Mouse (Mus musculus) heart, adult 18-20 months (tissue): ENCODE results near the gene Dhps. TPM values are rescaled to one million over a fixed set of nuclear protein-coding genes. Genes with fewer than 3 reads are reported as not detected.
"Not testable (repeated sequence)": the region's sequence is repeated elsewhere in the genome, so short reads cannot be mapped to it uniquely, and the experiment has no call there.

ENCODE experiments used
- DNase-seq, 2 experiments: peaks; one replicate each; pipeline ENCODE4 v3.0.0; 2021 to 2022; ENCODE audit warnings: mixed read lengths in 1 of 2
- total RNA-seq, 2 experiments: library from RNA; stranded (reverse); gene quantifications; 2 replicates each; pipeline ENCODE4 v1.2.3; 2021

Gene Dhps
- total RNA-seq, 2 experiments from 2014 or later, result 36.5 to 36.6 TPM

DNA sequence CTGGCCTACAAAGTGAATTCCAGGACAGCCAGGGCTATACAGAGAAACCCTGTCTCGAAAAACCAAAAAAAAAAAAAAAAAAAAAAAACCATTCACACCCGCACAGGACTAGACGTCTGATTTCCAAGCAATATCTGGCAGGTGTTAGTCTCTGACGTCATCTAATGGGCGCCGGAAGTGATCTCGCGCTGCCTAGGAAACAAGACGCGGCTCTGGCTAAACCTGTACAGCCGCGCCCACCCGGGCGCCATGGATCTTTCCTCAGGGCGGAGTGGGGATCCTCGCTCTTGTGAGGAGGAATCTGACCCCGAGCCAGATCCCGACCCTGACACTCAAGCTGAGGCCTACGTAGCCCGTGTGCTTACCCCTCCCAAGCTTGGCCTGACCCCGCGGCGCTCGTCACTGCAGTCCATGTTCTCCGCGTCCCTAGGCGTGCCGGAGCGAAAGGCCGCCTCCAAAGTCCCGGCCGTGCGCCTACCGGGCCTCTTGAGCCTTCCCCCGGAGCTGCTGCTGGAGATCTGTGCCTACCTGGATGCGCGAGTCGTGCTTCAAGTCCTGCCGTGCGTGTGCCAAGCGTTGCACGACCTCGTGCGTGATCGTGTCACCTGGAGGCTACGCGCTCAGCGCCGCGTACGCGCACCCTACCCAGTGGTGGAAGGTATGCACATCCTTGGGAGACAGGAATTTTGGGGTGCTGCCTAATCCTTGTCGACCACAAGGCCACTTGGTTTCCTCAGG lies 11.5 kb upstream of the Dhps start, which contains the start of gene Fbxw9:
TSS of gene Fbxw9 (plus strand) at position 177 of the 738 bp plus-strand sequence.
- peak; percentile 91 to 95 for DNase-seq

DNA sequence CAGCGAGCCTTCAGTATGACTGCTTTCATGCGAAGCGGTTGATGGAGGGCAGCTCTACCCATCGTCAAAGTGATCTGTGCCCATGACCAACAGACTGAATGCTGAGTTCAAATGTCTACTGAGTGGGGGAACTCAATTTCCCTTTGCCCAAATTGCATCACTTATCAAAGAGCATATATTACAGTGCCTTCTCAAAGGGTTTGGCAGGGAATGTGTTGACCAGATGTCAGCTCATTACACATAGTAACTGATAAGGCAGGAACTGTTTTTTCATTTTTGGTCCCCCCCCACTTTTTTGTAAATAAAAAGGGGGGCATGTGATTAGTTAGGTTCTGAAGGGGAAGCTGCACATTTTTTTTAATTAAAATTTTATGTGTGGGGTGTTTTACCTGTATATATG lies 9.0 kb upstream of the Dhps start:
- no peak for DNase-seq

- DNase-seq, result no peak
Observed at GRCm38 (mm10) chr8:85065213-85065612, 6.3 kb upstream of the Dhps start.

- DNase-seq, result no peak
Observed at GRCm38 (mm10) chr8:85067155-85067554, 4.4 kb upstream of the Dhps start.

- DNase-seq, result no peak
Observed at GRCm38 (mm10) chr8:85067982-85068381, 3.6 kb upstream of the Dhps start, which contains the start of gene Gm5741. Gm5741 (minus strand) TSS chr8:85067982.

GRCm38 (mm10) chr8:85071041-85071440 lies 516 bp upstream of the Dhps start:
- DNase-seq, result no peak

DNA sequence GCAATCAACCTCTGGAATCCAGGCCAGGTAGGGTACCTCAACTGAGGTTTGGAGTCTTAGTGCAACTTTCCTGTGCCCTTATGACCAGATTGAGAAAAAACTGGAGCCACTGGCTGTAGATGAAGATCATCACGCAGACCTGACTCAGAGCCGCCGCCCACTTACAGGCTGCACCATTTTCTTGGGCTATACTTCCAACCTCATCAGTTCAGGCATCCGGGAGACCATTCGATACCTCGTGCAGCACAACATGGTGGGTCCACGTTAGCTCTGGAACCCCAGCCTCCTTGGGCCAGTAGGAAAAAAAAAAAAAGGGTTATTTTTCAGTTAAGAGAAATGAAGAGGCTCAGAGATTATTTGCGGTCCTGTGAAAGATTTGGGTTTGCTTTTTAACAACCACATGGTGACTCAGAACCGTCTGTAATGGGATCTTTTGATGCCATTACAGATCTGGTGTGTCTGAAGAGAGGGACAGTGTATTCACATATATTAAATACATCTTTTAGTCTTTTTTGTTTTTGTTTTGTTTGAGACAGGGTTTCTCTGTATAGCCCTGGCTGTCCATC lies 890 bp downstream of the Dhps start:
- DNase-seq, result no peak

DNA sequence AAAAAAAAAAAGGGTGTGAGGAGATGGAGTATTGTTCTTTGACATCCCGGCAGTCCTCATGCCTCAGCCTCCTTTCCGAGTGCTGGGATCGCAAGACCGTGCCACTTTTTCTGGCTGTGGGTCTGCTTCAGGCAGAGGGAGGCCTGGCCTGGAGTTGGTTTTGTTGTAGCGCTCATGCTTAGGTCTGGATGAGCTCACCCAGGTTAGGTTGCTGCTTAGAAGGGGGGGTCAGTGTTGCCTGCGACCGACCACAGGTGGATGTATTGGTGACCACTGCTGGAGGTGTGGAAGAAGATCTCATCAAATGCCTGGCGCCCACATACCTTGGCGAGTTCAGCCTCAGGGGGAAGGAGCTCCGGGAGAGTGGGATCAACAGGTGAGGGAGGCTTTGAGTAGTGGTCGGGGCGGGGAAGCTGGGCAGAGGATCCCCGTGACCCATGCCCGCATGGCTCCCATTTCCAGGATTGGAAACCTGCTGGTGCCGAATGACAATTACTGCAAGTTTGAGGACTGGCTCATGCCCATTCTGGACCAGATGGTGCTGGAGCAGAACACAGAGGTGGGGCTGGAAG lies 1.6 kb downstream of the Dhps start:
- no peak for DNase-seq

DNA sequence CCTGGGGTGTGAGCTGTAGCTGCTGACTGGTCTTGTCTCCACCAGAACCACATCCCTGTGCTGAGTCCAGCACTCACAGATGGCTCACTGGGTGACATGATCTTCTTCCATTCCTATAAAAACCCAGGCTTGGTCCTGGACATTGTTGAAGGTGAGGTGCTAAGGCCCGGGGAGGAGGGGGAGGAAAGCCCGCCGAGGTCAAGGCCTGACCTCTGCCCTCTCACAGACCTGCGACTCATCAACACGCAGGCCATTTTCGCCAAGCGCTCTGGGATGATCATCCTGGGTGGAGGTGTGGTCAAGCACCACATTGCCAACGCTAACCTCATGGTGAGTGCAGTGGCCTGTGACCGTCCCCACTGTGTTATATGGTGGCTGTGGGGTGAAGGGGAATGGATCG lies 2.6 kb downstream of the Dhps start:
- DNase-seq, result no peak

DNA sequence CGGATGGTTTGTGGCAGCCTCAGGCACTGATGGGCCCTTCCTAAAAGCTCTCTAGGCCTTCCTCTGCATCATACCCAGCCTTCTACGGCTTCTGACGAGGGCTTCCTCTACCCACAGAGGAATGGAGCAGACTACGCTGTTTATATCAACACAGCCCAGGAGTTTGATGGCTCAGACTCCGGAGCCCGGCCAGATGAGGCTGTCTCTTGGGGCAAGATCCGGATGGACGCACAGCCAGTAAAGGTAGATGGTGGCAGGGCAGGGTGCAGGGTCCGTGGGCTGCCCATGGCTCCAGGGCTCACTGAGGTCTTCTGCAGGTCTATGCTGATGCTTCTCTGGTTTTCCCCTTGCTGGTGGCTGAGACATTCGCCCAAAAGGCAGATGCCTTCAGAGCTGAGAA lies 3.1 kb downstream of the Dhps start:
- no peak for DNase-seq

DNA sequence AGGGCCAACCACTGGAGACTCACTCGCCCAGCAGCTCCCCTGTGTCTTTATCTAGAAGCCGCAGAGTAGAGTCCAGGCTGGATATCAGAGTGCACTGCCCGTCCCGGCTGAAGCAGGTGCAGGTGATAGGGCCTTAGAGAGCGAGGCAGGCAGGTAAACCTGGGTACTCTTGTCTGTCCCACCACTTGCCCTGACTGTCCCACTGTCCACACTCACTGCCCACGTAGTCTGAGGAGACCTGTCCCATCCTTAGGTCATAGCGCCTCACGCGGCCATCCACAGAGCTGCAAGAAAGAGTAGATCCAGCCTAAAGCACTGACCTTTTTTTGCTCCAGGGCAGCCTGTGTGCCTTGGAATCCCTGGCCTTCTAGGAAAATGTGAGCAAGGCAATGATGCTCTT lies 4.4 kb downstream of the Dhps start:
- DNase-seq, result peak; percentile 31 to 63

- peak; percentile 82 to 85 for DNase-seq
Observed at GRCm38 (mm10) chr8:85076993-85077392, 5.4 kb downstream of the Dhps start.

DNA sequence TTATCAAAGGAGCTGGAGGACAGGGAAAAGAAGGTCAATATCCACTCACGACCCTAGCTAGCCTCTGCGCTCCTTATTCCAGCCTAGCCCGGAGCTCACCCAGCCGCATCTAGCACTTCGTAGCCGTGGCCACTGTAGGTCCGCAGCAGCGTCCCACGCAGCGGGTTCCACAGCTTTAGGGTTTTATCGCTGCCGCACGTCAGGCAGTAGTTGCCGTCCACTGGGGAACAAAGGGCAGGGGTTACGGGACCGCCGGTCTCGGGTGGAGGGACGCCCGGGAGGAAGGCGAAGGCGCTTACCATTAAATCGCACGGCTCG lies 8.6 kb downstream of the Dhps start:
- peak in 1 of 2 experiments; percentile 36 for DNase-seq

- peak; percentile 64 to 81 for DNase-seq
Observed at GRCm38 (mm10) chr8:85080532-85081215, 9.1 kb downstream of the Dhps start, which contains the start of gene Wdr83os. Wdr83os (plus strand) TSS chr8:85080740.

GRCm38 (mm10) chr8:85081216-85081555 lies 9.6 kb downstream of the Dhps start, which contains the start of gene Wdr83:
Wdr83 (minus strand) TSS chr8:85081306.
- DNase-seq, result peak in 1 of 2 experiments; percentile 64

DNA sequence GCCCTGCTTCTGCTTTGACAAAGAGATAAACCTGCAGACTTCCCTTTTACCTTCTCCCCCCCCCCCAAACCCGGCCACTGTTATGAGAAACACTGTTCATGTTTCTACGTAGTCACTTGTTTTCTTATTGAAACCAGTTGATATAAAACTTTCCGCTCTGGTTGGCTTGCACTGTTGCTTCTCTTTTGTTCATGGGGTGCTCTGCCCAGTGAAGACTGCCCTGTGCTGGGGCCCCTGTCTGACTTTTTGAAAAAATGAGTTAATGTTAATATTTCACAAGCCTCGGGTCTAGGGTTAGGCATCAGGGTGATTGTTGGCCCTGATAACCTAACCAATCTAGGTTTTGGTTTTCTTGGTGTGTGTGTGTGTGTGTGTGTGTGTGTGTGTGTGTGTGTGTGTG lies 10.6 kb downstream of the Dhps start:
- DNase-seq, result not testable (repeated sequence)

DNA sequence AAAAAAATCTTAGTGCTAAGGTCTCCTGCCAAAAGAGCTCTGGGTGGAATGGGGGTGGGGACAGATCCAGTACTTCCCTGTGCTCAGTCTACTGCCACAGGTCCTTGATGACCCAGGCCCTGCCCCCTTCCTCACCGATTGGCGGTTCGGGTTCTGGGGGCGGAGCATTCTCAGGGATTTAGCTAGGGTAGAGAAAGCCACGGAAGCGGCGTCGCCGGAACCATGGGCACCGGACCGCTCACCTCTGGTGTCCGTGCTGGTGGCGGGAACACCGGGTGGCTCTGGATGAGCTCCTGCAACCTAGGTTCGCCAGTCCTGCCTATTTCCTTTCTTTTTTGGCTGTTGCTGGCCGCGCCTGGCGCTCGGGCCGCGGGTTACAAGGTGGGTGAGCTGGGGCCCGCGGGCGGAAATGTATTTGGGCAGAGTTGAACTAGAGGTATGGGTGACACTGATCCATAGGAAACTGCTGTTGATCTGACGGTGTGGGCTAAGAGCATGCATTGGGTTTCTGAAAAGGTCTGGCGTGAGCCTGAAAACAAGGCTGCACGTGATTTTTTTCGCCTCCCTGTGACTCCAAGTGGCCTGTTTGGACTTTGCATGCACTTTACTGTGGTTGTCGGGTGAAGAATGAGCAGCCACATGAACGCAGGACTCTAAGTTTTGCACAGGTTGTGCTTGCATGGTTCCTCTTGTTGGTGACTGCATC lies 11.7 kb downstream of the Dhps start, which contains the start of gene Man2b1:
TSS of gene Man2b1 (plus strand) at position 163 of the 706 bp plus-strand sequence.
- peak; percentile 93 to 95 for DNase-seq

DNA sequence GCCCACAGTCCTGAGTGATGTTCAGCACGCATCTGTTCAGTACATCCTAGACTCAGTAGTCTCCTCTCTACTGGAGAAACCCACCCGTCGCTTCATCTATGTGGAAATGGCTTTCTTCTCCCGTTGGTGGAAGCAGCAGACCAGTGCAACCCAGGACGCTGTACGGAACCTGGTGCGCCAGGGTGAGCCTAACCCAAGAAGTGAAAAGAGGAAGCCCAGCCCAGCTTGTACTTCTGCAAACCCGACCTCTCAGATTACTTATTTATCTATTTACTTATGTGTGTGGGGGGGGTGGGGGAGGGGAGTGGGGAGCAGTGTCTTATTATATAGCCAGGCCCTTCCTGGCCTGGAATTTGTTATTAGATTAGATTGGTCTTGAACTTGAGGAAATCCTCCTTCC lies 13.1 kb downstream of the Dhps start:
- DNase-seq, result peak in 1 of 2 experiments; percentile 41

- no peak for DNase-seq
Observed at GRCm38 (mm10) chr8:85086238-85086637, 14.7 kb downstream of the Dhps start.

GRCm38 (mm10) chr8:85088771-85089170 lies 17.2 kb downstream of the Dhps start:
- no peak for DNase-seq

DNA sequence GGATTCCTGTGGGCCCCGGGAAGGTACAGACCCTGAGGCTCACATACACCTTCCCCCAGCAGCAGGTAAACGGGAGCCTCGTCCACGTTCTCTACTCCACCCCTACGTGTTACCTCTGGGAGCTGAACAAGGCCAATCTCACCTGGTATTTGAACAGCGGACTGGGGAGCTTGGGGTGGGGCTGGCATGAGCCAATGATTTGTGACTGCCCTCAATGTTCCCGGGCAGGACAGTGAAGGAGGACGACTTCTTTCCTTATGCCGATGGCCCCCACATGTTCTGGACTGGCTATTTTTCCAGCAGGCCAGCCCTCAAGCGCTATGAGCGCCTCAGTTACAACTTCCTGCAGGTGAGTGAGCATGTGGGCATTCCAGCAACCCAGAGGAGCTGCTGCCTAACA lies 19.3 kb downstream of the Dhps start:
- no peak for DNase-seq

GRCm38 (mm10) chr8:85091526-85092090 lies 20.1 kb downstream of the Dhps start:
- no peak for DNase-seq
